Mouse (Mus musculus) neural tube, embryonic 15.5 days (tissue): Measurements from ENCODE around the gene Hspb6. TPM values are rescaled to one million over a fixed set of nuclear protein-coding genes. Genes with fewer than 3 reads are reported as not detected.

Source experiments
- ATAC-seq: fragments of 200-750 bp; cut with Nextera tagmentation; 2 replicates; pipeline ENCODE4 v1.8.0; 2017; ENCODE audit warnings: mild to moderate bottlenecking, moderate TSS enrichment, moderate library complexity; ENCODE audit not compliant: low FRiP score
- H3K27ac ChIP-seq: fragments of 300-500 bp; sonication (generic); replicated peaks from 2 replicates; pipeline ENCODE4 v1.5.1; 2015; ENCODE audit warnings: mild to moderate bottlenecking, inconsistent platforms
- H3K27me3 ChIP-seq: fragments of 300-500 bp; sonication (generic); replicated peaks from 2 replicates; pipeline ENCODE4 v1.6.1; 2015; ENCODE audit warnings: inconsistent platforms
- H3K36me3 ChIP-seq: fragments of 300-500 bp; sonication (generic); 2 replicates; pipeline ENCODE4 v1.6.1; 2015; ENCODE audit warnings: inconsistent platforms
- H3K4me1 ChIP-seq: fragments of 300-500 bp; sonication (generic); 2 replicates; pipeline ENCODE4 v1.6.1; 2015; ENCODE audit warnings: inconsistent platforms
- H3K4me2 ChIP-seq: fragments of 300-500 bp; sonication (generic); 2 replicates; pipeline ENCODE4 v1.6.1; 2015; ENCODE audit warnings: inconsistent platforms, mild to moderate bottlenecking, moderate library complexity
- H3K4me3 ChIP-seq: fragments of 300-500 bp; sonication (generic); replicated peaks from 2 replicates; pipeline ENCODE4 v1.5.1; 2015; ENCODE audit warnings: mild to moderate bottlenecking, inconsistent platforms
- H3K9ac ChIP-seq: fragments of 300-500 bp; sonication (generic); replicated peaks from 2 replicates; pipeline ENCODE4 v1.6.1; 2015; ENCODE audit warnings: mild to moderate bottlenecking, inconsistent platforms
- H3K9me3 ChIP-seq: fragments of 300-500 bp; sonication (generic); replicated peaks from 2 replicates; pipeline ENCODE4 v1.6.1; 2016; ENCODE audit warnings: inconsistent platforms
- WGBS: fragments of 180-500 bp; shearing (Covaris S2); methylation state at CpG from one replicate; pipeline ENCODE4 v1.1.7; 2015; ENCODE audit warnings: mixed read lengths; 5-methylcytosine and 5-hydroxymethylcytosine counted together
- polyA plus RNA-seq: library from polyadenylated mRNA; unstranded; fragments of >200 nt; fragmentation: Nextera tagmentation; extraction: Ambion mirVana; gene quantifications from 2 replicates; pipeline ENCODE4 v1.2.1, GENCODE M21; 2015

The Hspb6 gene
- polyA plus RNA-seq, 1 experiment from 2014 or later: 8.6 TPM

- peaks cover 33% of the 10 kb centered on the region for H3K4me1 ChIP-seq
- H3K27ac ChIP-seq: no peak overlapping the region
- H3K9ac ChIP-seq: peak overlapping the region; percentile 46; the same call in 1 of the 2 replicates
- H3K4me3 ChIP-seq: no peak overlapping the region
- H3K4me2 ChIP-seq: peak overlapping the region; percentile 79
- 85% methylated on average over 22 of the region's 22 CpGs for WGBS
- peaks cover 5% of the 10 kb centered on the region; the same call in 1 of the 2 replicates for H3K27me3 ChIP-seq
- ATAC-seq: no peak
- peaks cover 35% of the 10 kb centered on the region for H3K36me3 ChIP-seq
- H3K9me3 ChIP-seq: no peaks in the 10 kb centered on the region
Measured at GRCm38 (mm10) chr7:30553810-30554584, 2.0 kb downstream of the Hspb6 start.

GRCm38 (mm10) chr7:30556894-30557536, 5.0 kb downstream of the Hspb6 start:
- Histone ChIP-seq H3K36me3 (peaks cover 35% of the 10 kb centered on the region), H3K9me3 (no peaks in the 10 kb centered on the region), H3K27ac (no peak overlapping the region), H3K4me2 (no peak overlapping the region), H3K4me3 (no peak overlapping the region), H3K9ac (no peak overlapping the region), H3K27me3 (peaks cover 5% of the 10 kb centered on the region; the same call in 1 of the 2 replicates), H3K4me1 (peaks cover 39% of the 10 kb centered on the region)
- WGBS: 93% methylated on average over 18 of the region's 18 CpGs
- ATAC-seq: no peak

- Histone ChIP-seq H3K4me2 (peak overlapping the region; percentile 98), H3K27ac (no peak overlapping the region), H3K9ac (0 out of 2 replicates have a peak overlapping the region, but pooled peaks have one; percentile 81), H3K36me3 (peaks cover 35% of the 10 kb centered on the region), H3K4me3 (peak overlapping the region; percentile 71), H3K9me3 (no peaks in the 10 kb centered on the region), H3K27me3 (peaks cover 5% of the 10 kb centered on the region; the same call in 1 of the 2 replicates), H3K4me1 (peaks cover 38% of the 10 kb centered on the region)
- 91% methylated on average over 13 of the region's 13 CpGs for WGBS
- no peak for ATAC-seq
Measured at GRCm38 (mm10) chr7:30557901-30558514, 6.0 kb downstream of the Hspb6 start.

GRCm38 (mm10) chr7:30558656-30559442, 6.9 kb downstream of the Hspb6 start:
- Histone ChIP-seq H3K9ac (peak overlapping the region; percentile 81), H3K4me2 (peak overlapping the region; percentile 98), H3K36me3 (peaks cover 35% of the 10 kb centered on the region), H3K9me3 (no peaks in the 10 kb centered on the region), H3K27ac (peak overlapping the region; percentile 72), H3K27me3 (peaks cover 5% of the 10 kb centered on the region; the same call in 1 of the 2 replicates), H3K4me3 (peak overlapping the region; percentile 71), H3K4me1 (peaks cover 33% of the 10 kb centered on the region)
- WGBS: 13% methylated on average over 12 of the region's 12 CpGs
- no peak for ATAC-seq

- 0% methylated on average over 20 of the region's 20 CpGs for WGBS
- Histone ChIP-seq H3K4me2 (peak within 1 kb of the TSS; percentile 98), H3K27ac (peak within 1 kb of the TSS; percentile 72), H3K9me3 (no peaks in the 10 kb centered on the region), H3K36me3 (peaks cover 30% of the 10 kb centered on the region), H3K9ac (peak within 1 kb of the TSS; percentile 81), H3K27me3 (0 out of 2 replicates have a peak, but pooled peaks cover under 1% of the 10 kb centered on the region), H3K4me1 (peaks cover 38% of the 10 kb centered on the region), H3K4me3 (peak within 1 kb of the TSS; percentile 71)
- ATAC-seq: peak; percentile 83
Measured at GRCm38 (mm10) chr7:30559443-30559954, 7.5 kb downstream of the Hspb6 start, which contains the start of gene Lin37. TSS of gene Lin37 (minus strand) at chr7:30559838.

- ATAC-seq: no peak
- no peak overlapping the region for H3K9ac ChIP-seq
- H3K36me3 ChIP-seq: peaks cover 25% of the 10 kb centered on the region
- peaks cover 41% of the 10 kb centered on the region for H3K4me1 ChIP-seq
- H3K4me3 ChIP-seq: no peak overlapping the region
- 75% methylated on average over 2 of the region's 2 CpGs for WGBS
- 0 out of 2 replicates have a peak overlapping the region, but pooled peaks have one; percentile 63 for H3K27ac ChIP-seq
- no peaks in the 10 kb centered on the region for H3K27me3 ChIP-seq
- H3K9me3 ChIP-seq: no peaks in the 10 kb centered on the region
- peak overlapping the region; percentile 98; the same call in 1 of the 2 replicates for H3K4me2 ChIP-seq
Measured at GRCm38 (mm10) chr7:30560296-30560695, 8.3 kb downstream of the Hspb6 start.

- H3K4me1 ChIP-seq: peaks cover 41% of the 10 kb centered on the region
- H3K4me3 ChIP-seq: peak overlapping the region; percentile 71
- H3K27ac ChIP-seq: peak overlapping the region; percentile 81
- H3K9me3 ChIP-seq: no peaks in the 10 kb centered on the region
- H3K4me2 ChIP-seq: peak overlapping the region; percentile 79
- peak; percentile 22; the same call in 1 of the 2 replicates for ATAC-seq
- peaks cover 22% of the 10 kb centered on the region for H3K36me3 ChIP-seq
- WGBS: 3% methylated on average over 27 of the region's 27 CpGs
- no peaks in the 10 kb centered on the region for H3K27me3 ChIP-seq
- peak overlapping the region; percentile 59 for H3K9ac ChIP-seq
Measured at GRCm38 (mm10) chr7:30562526-30563116, 10.6 kb downstream of the Hspb6 start.

GRCm38 (mm10) chr7:30563117-30563905, 11.3 kb downstream of the Hspb6 start, which contains the start of the genes U2af1l4, Gm49396 and Psenen:
TSS of gene U2af1l4 (plus strand) at chr7:30563301.
TSS of gene Gm49396 (plus strand) at chr7:30563344.
TSS of gene Psenen (minus strand) at chr7:30563627.
- Histone ChIP-seq H3K27me3 (no peaks in the 10 kb centered on the region), H3K9ac (peak within 1 kb of the TSS; percentile 80), H3K4me2 (peak within 1 kb of the TSS; percentile 79), H3K36me3 (peaks cover 27% of the 10 kb centered on the region), H3K4me3 (peak within 1 kb of the TSS; percentile 71), H3K27ac (peak within 1 kb of the TSS; percentile 93), H3K4me1 (peaks cover 36% of the 10 kb centered on the region), H3K9me3 (no peaks in the 10 kb centered on the region)
- WGBS: under 1% methylated on average over 45 of the region's 45 CpGs
- peak; percentile 88 for ATAC-seq

- Histone ChIP-seq H3K36me3 (peaks cover 32% of the 10 kb centered on the region), H3K4me1 (peaks cover 30% of the 10 kb centered on the region), H3K9ac (peak overlapping the region; percentile 80), H3K4me2 (peak overlapping the region; percentile 79), H3K9me3 (no peaks in the 10 kb centered on the region), H3K27ac (peak overlapping the region; percentile 93), H3K27me3 (no peaks in the 10 kb centered on the region), H3K4me3 (peak overlapping the region; percentile 71)
- WGBS: 23% methylated on average over 6 of the region's 6 CpGs
- ATAC-seq: no peak
Measured at GRCm38 (mm10) chr7:30563906-30564280, 11.9 kb downstream of the Hspb6 start.
